13 mouse cellular contexts compared by ENCODE assay signal in the genomic region with DNA sequence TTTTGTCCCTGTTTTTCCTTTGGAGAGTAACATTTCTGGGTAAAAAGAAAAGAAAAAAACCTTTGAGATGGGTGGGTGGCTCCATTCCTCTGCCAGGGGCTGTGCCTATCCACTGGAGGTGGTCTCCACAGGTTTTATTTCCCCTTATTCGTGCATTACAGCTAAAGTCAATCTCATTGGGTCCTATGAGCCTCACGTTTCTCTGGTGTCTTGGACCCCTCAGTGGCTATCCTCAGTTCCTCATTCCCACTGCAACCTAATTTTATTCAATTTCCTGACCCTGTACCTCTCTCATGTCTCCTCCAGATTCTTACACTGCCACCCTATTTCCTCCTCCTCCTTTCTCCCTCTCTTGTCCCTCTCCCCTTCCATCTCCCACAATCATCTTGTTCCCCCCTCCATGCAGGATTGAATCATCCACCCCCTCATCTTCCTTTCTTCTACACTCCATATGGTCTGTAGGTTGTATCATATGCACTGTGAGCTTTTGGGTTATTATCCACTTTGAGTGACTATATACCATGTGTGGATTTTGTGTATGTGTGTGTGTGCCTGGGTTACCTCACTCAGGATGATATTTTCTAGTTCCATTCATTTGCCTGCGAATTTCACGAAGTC. TPM values are rescaled to one million over a fixed set of nuclear protein-coding genes. Genes with fewer than 3 reads are reported as not detected.
"Had no signal": no experiment of that assay in that cellular context is flagged by ENCODE, and none has a peak within 500 bp of the region (broad histone marks: within the 10 kb centered on the region; RNA-seq: fewer than 3 reads in every experiment).

No protein-coding gene starts in this region.

- ATAC-seq: liver, postnatal 0 days; lung, postnatal 0 days; midbrain, embryonic 13.5 days; midbrain, embryonic 15.5 days had no signal

- DNase-seq: liver, postnatal 0 days; lung, adult 2 months; lung, postnatal 14 days; lung, postnatal 36 days; right cerebral cortex, postnatal 25 days; thymus, adult 18-20 months; thymus, postnatal 14 days; thymus, postnatal 36 days had no signal

RNA-seq across cellular contexts. Expression of a gene that starts 17.3 kb away (rescaled TPM):
- total RNA-seq: midbrain, postnatal 0 days; neutrophil, adult 5-6 weeks had no signal
